Mouse (Mus musculus) heart, adult 18-20 months (tissue): ENCODE results near the gene Pgc. TPM values are rescaled to one million over a fixed set of nuclear protein-coding genes. Genes with fewer than 3 reads are reported as not detected.

Source experiments
- DNase-seq, 2 experiments: peaks; one replicate each; pipeline ENCODE4 v3.0.0; 2021 to 2022; ENCODE audit warnings: mixed read lengths in 1 of 2
- total RNA-seq, 2 experiments: library from RNA; stranded (reverse); gene quantifications; 2 replicates each; pipeline ENCODE4 v1.2.3; 2021

The Pgc gene
- total RNA-seq, 2 experiments from 2014 or later, result not detected

- no peak for DNase-seq
Measured at GRCm38 (mm10) chr17:47750101-47750500, 23.5 kb downstream of the Pgc start.

- DNase-seq, result no peak
Measured at GRCm38 (mm10) chr17:47751811-47752210, 25.2 kb downstream of the Pgc start.

- DNase-seq, result no peak
Measured at GRCm38 (mm10) chr17:47753130-47753775, 26.6 kb downstream of the Pgc start.

GRCm38 (mm10) chr17:47754246-47754645 lies 27.6 kb downstream of the Pgc start:
- peak; percentile 86 to 91 for DNase-seq

GRCm38 (mm10) chr17:47756366-47756765 lies 29.7 kb downstream of the Pgc start:
- no peak for DNase-seq

- no peak for DNase-seq
Measured at GRCm38 (mm10) chr17:47757056-47757610, 30.5 kb downstream of the Pgc start.

- peak; percentile 82 for DNase-seq
Measured at GRCm38 (mm10) chr17:47759702-47760410, 33.2 kb downstream of the Pgc start.

GRCm38 (mm10) chr17:47762028-47762427 lies 35.4 kb downstream of the Pgc start:
- no peak for DNase-seq

- peak; percentile 84 to 91 for DNase-seq
Measured at GRCm38 (mm10) chr17:47762518-47763340, 36.1 kb downstream of the Pgc start.

- DNase-seq, result no peak
Measured at GRCm38 (mm10) chr17:47765986-47766385, 39.3 kb downstream of the Pgc start.

- DNase-seq, result no peak
Measured at GRCm38 (mm10) chr17:47766407-47767043, 39.9 kb downstream of the Pgc start.

GRCm38 (mm10) chr17:47767081-47767455 lies 40.4 kb downstream of the Pgc start:
- no peak for DNase-seq

- no peak for DNase-seq
Measured at GRCm38 (mm10) chr17:47767456-47768141, 41.0 kb downstream of the Pgc start.

GRCm38 (mm10) chr17:47768707-47769276 lies 42.1 kb downstream of the Pgc start:
- peak; percentile 76 to 85 for DNase-seq

GRCm38 (mm10) chr17:47769389-47770299 lies 43.0 kb downstream of the Pgc start:
- no peak for DNase-seq

- DNase-seq, result peak in 1 of 2 experiments; percentile 46
Measured at GRCm38 (mm10) chr17:47773604-47774003, 47.0 kb downstream of the Pgc start.

GRCm38 (mm10) chr17:47777141-47777540 lies 50.5 kb downstream of the Pgc start:
- no peak for DNase-seq

- DNase-seq, result no peak
Measured at GRCm38 (mm10) chr17:47780470-47780869, 53.8 kb downstream of the Pgc start.

GRCm38 (mm10) chr17:47782486-47782885 lies 55.8 kb downstream of the Pgc start:
- DNase-seq, result no peak
